Mouse (Mus musculus): ENCODE measurements at regions not wholly inside any gene's neighbourhood (a gene's known extent, or its start where the extent isn't known, plus 50 kb on each side); places are given as distances from the start of the nearest gene placed in this dataset.

- ATAC-seq (replicated peaks in 1 of 2; ENCODE audit: insufficient read depth in 1 of 2, low FRiP score in 2 of 2, low TSS enrichment in 1 of 2, low read depth in 1 of 2, poor library complexity in 2 of 2, severe bottlenecking in 2 of 2): no peak
Measured at GRCm38 (mm10) chr17:83138493-83139417, 76.3 kb upstream of the Pkdcc start.

GRCm38 (mm10) chr17:83148371-83148929 is 66.6 kb upstream of the Pkdcc start:
- no peak; a peak in 1 of 4 replicates for ATAC-seq (replicated peaks in 1 of 2; ENCODE audit: insufficient read depth in 1 of 2, low FRiP score in 2 of 2, low TSS enrichment in 1 of 2, low read depth in 1 of 2, poor library complexity in 2 of 2, severe bottlenecking in 2 of 2)

GRCm38 (mm10) chr17:83149336-83149735 is 65.8 kb upstream of the Pkdcc start:
- no peak for ATAC-seq (replicated peaks in 1 of 2; ENCODE audit: insufficient read depth in 1 of 2, low FRiP score in 2 of 2, low TSS enrichment in 1 of 2, low read depth in 1 of 2, poor library complexity in 2 of 2, severe bottlenecking in 2 of 2)

- ATAC-seq (replicated peaks in 1 of 2; ENCODE audit: insufficient read depth in 1 of 2, low FRiP score in 2 of 2, low TSS enrichment in 1 of 2, low read depth in 1 of 2, poor library complexity in 2 of 2, severe bottlenecking in 2 of 2): no peak
Measured at GRCm38 (mm10) chr17:83155106-83155505, 60.0 kb upstream of the Pkdcc start.

- ATAC-seq (replicated peaks in 1 of 2; ENCODE audit: insufficient read depth in 1 of 2, low FRiP score in 2 of 2, low TSS enrichment in 1 of 2, low read depth in 1 of 2, poor library complexity in 2 of 2, severe bottlenecking in 2 of 2): 0 out of 4 replicates have a peak, but pooled peaks of 1 of the 2 experiments have one; percentile 36
Measured at GRCm38 (mm10) chr17:83156682-83157081, 58.4 kb upstream of the Pkdcc start.

- no peak for ATAC-seq (replicated peaks in 1 of 2; ENCODE audit: insufficient read depth in 1 of 2, low FRiP score in 2 of 2, low TSS enrichment in 1 of 2, low read depth in 1 of 2, poor library complexity in 2 of 2, severe bottlenecking in 2 of 2)
Measured at GRCm38 (mm10) chr17:83158053-83158452, 57.0 kb upstream of the Pkdcc start.

GRCm38 (mm10) chr17:83158652-83159051 is 56.4 kb upstream of the Pkdcc start:
- ATAC-seq (replicated peaks in 1 of 2; ENCODE audit: insufficient read depth in 1 of 2, low FRiP score in 2 of 2, low TSS enrichment in 1 of 2, low read depth in 1 of 2, poor library complexity in 2 of 2, severe bottlenecking in 2 of 2): no peak

GRCm38 (mm10) chr17:83159634-83160033 is 55.5 kb upstream of the Pkdcc start:
- ATAC-seq (replicated peaks in 1 of 2; ENCODE audit: insufficient read depth in 1 of 2, low FRiP score in 2 of 2, low TSS enrichment in 1 of 2, low read depth in 1 of 2, poor library complexity in 2 of 2, severe bottlenecking in 2 of 2): no peak

GRCm38 (mm10) chr17:83160296-83160695 is 54.8 kb upstream of the Pkdcc start:
- ATAC-seq (replicated peaks in 1 of 2; ENCODE audit: insufficient read depth in 1 of 2, low FRiP score in 2 of 2, low TSS enrichment in 1 of 2, low read depth in 1 of 2, poor library complexity in 2 of 2, severe bottlenecking in 2 of 2): no peak

GRCm38 (mm10) chr17:83161731-83162130 is 53.4 kb upstream of the Pkdcc start:
- no peak for ATAC-seq (replicated peaks in 1 of 2; ENCODE audit: insufficient read depth in 1 of 2, low FRiP score in 2 of 2, low TSS enrichment in 1 of 2, low read depth in 1 of 2, poor library complexity in 2 of 2, severe bottlenecking in 2 of 2)

- no peak for ATAC-seq (replicated peaks in 1 of 2; ENCODE audit: insufficient read depth in 1 of 2, low FRiP score in 2 of 2, low TSS enrichment in 1 of 2, low read depth in 1 of 2, poor library complexity in 2 of 2, severe bottlenecking in 2 of 2)
Measured at GRCm38 (mm10) chr17:83163952-83164560, 51.0 kb upstream of the Pkdcc start.

- no peak for ATAC-seq (replicated peaks in 1 of 2; ENCODE audit: insufficient read depth in 1 of 2, low FRiP score in 2 of 2, low TSS enrichment in 1 of 2, low read depth in 1 of 2, poor library complexity in 2 of 2, severe bottlenecking in 2 of 2)
Measured at GRCm38 (mm10) chr17:83164728-83165127, 50.4 kb upstream of the Pkdcc start.

- ATAC-seq (replicated peaks in 1 of 2; ENCODE audit: insufficient read depth in 1 of 2, low FRiP score in 2 of 2, low TSS enrichment in 1 of 2, low read depth in 1 of 2, poor library complexity in 2 of 2, severe bottlenecking in 2 of 2): no peak
Measured at GRCm38 (mm10) chr17:83165140-83165539, 50.0 kb upstream of the Pkdcc start.

All from hematopoietic stem cell, adult 5-6 weeks (primary cell).